Mouse (Mus musculus) right cerebral cortex, postnatal 36 days (tissue): ENCODE results near the gene Dcaf15.

Source experiments
- DNase-seq, 2 experiments: peaks; one replicate each; pipeline ENCODE4 v3.0.0; 2022; ENCODE audit warnings: low spot score in 2 of 2, mixed read lengths in 1 of 2

The Dcaf15 gene

GRCm38 (mm10) chr8:84104697-84105609 is at the start of gene Dcaf15:
Gene Dcaf15, minus strand, starts transcription at chr8:84104768.
- DNase-seq = peak; percentile 95 to 98

GRCm38 (mm10) chr8:84149181-84149580 is 44.6 kb upstream of the Dcaf15 start:
- DNase-seq = no peak

GRCm38 (mm10) chr8:84148531-84148850 is 43.9 kb upstream of the Dcaf15 start:
- DNase-seq = no peak

GRCm38 (mm10) chr8:84147769-84148530 is 43.4 kb upstream of the Dcaf15 start, which contains the start of the genes Cc2d1a and 4930432K21Rik:
Gene Cc2d1a, minus strand, starts transcription at chr8:84147936.
Gene 4930432K21Rik, plus strand, starts transcription at chr8:84148025.
- peak; percentile 94 to 95 for DNase-seq

- DNase-seq = no peak
Measured at GRCm38 (mm10) chr8:84147324-84147766, 42.8 kb upstream of the Dcaf15 start.

GRCm38 (mm10) chr8:84144636-84145245 is 40.2 kb upstream of the Dcaf15 start:
- no peak for DNase-seq

GRCm38 (mm10) chr8:84140838-84141237 is 36.3 kb upstream of the Dcaf15 start:
- DNase-seq = no peak

- no peak for DNase-seq
Measured at GRCm38 (mm10) chr8:84137848-84138247, 33.3 kb upstream of the Dcaf15 start.

GRCm38 (mm10) chr8:84132225-84132624 is 27.7 kb upstream of the Dcaf15 start:
- no peak for DNase-seq

GRCm38 (mm10) chr8:84130806-84131205 is 26.2 kb upstream of the Dcaf15 start:
- no peak for DNase-seq

- DNase-seq = no peak
Measured at GRCm38 (mm10) chr8:84128277-84128676, 23.7 kb upstream of the Dcaf15 start.

- no peak for DNase-seq
Measured at GRCm38 (mm10) chr8:84127202-84127901, 22.8 kb upstream of the Dcaf15 start.

GRCm38 (mm10) chr8:84126742-84127141 is 22.2 kb upstream of the Dcaf15 start:
- no peak for DNase-seq

GRCm38 (mm10) chr8:84125656-84126055 is 21.1 kb upstream of the Dcaf15 start, which contains the start of gene Podnl1:
Gene Podnl1, plus strand, starts transcription at chr8:84125989.
- DNase-seq = no peak

- no peak for DNase-seq
Measured at GRCm38 (mm10) chr8:84122151-84122550, 17.6 kb upstream of the Dcaf15 start.

- no peak for DNase-seq
Measured at GRCm38 (mm10) chr8:84115646-84116045, 11.1 kb upstream of the Dcaf15 start.

- DNase-seq = no peak
Measured at GRCm38 (mm10) chr8:84106216-84107040, 1.9 kb upstream of the Dcaf15 start.

GRCm38 (mm10) chr8:84105676-84106075 is 1.1 kb upstream of the Dcaf15 start:
- DNase-seq = no peak

- DNase-seq = no peak
Measured at GRCm38 (mm10) chr8:84104221-84104620, 347 bp downstream of the Dcaf15 start.

- no peak for DNase-seq
Measured at GRCm38 (mm10) chr8:84103601-84104000, 967 bp downstream of the Dcaf15 start.
